Mouse (Mus musculus) lung, embryonic 14.5 days (tissue): Measurements from ENCODE around the gene Rnf126. TPM values are rescaled to one million over a fixed set of nuclear protein-coding genes. Genes with fewer than 3 reads are reported as not detected.

Experiments
- ATAC-seq: fragments of 200-750 bp; cut with Nextera tagmentation; 2 replicates; pipeline ENCODE4 v1.8.0; 2017; ENCODE audit warnings: mild to moderate bottlenecking, moderate TSS enrichment, moderate library complexity; ENCODE audit not compliant: insufficient read depth
- DNase-seq: peaks from one replicate; pipeline ENCODE4 v3.0.0-alpha.2; 2015
- H3K27ac ChIP-seq: fragments of 300-500 bp; sonication (generic); 2 replicates; pipeline ENCODE4 v1.5.1; 2014; ENCODE audit warnings: low read depth, mild to moderate bottlenecking, moderate library complexity
- H3K27me3 ChIP-seq: fragments of 300-500 bp; sonication (generic); 2 replicates; pipeline ENCODE4 v1.6.1; 2014; ENCODE audit warnings: low read length, control low read depth; ENCODE audit not compliant: insufficient read depth
- H3K36me3 ChIP-seq: fragments of 300-500 bp; sonication (generic); 2 replicates; pipeline ENCODE4 v1.6.1; 2014; ENCODE audit warnings: control low read depth; ENCODE audit not compliant: insufficient read depth
- H3K4me1 ChIP-seq: fragments of 300-500 bp; sonication (generic); 2 replicates; pipeline ENCODE4 v1.6.1; 2014; ENCODE audit warnings: antibody characterized with exemption, control low read depth; ENCODE audit not compliant: insufficient read depth
- H3K4me2 ChIP-seq: fragments of 300-500 bp; sonication (generic); 2 replicates; pipeline ENCODE4 v1.6.1; 2014; ENCODE audit warnings: mild to moderate bottlenecking
- H3K4me3 ChIP-seq: fragments of 300-500 bp; sonication (generic); 2 replicates; pipeline ENCODE4 v1.5.1; 2014; ENCODE audit warnings: low read depth, low read length
- H3K9ac ChIP-seq: fragments of 300-500 bp; sonication (generic); 2 replicates; pipeline ENCODE4 v1.6.1; 2014
- H3K9me3 ChIP-seq: fragments of 300-500 bp; sonication (generic); 2 replicates; pipeline ENCODE4 v1.6.1; 2016; ENCODE audit warnings: low read depth, low read length, control low read depth
- CTCF ChIP-seq: IDR thresholded peaks from 2 replicates; pipeline ENCODE4 v1.5.1; 2016; ENCODE audit warnings: antibody characterized with exemption, low read depth
- WGBS: fragments of 180-500 bp; shearing (Covaris S2); extraction: QIAGEN DNeasy Blood & Tissue Kit; methylation state at CpG from one replicate; pipeline ENCODE4 v1.1.7; 2014; 5-methylcytosine and 5-hydroxymethylcytosine counted together
- polyA plus RNA-seq: library from polyadenylated mRNA; unstranded; fragments of >200 nt; fragmentation: Nextera tagmentation; extraction: Ambion mirVana; gene quantifications from 2 replicates; pipeline ENCODE4 v1.2.1, GENCODE M21; 2014

The Rnf126 gene
- polyA plus RNA-seq, 1 experiment from 2014 or later = 123 TPM

DNA sequence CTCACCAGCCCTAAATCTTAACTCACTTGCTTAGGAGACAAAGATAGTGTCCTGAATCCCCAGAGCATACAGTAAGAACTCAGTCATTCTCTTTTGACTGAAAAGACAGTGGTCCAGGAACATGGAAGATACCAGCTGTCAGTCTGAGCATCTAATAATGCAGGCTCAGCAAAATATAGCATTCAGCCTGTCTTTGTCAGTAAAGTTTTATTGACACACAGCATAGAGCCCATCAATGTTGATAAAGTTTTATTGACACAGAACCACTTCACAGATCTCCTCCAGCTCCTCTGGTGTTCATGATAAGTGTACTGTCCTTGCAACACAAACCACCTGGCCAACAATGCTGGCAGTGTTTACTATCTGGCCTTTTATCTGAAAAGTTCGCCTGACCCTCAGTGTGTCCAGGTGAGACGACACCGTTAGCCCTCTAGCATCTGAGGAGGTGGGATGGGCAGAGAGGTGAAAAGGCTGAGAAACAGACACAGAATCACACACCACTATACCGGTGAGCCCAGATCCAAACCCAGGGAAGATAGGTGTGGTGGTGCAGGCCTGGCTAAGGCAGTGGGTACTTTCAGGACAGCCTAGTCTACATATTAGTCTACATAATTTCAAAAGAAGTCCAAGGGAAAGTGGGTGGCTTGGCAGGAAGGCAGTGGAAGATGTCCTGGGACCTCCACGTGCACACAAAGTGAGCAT lies 25.7 kb upstream of the Rnf126 start:
- DNase-seq (no peak), ATAC-seq (no peak)
- H3K4me3 ChIP-seq = 0 out of 2 replicates have a peak overlapping the region, but pooled peaks have one; percentile 92
- WGBS = 65% methylated on average over 5 of the region's 5 CpGs
- H3K27ac ChIP-seq = no peak overlapping the region
- H3K9ac ChIP-seq = 0 out of 2 replicates have a peak overlapping the region, but pooled peaks have one; percentile 88
- H3K9me3 ChIP-seq = no peaks in the 10 kb centered on the region
- H3K27me3 ChIP-seq = no peaks in the 10 kb centered on the region
- H3K4me1 ChIP-seq = peaks cover 7% of the 10 kb centered on the region
- no peaks in the 10 kb centered on the region for H3K36me3 ChIP-seq
- no peak overlapping the region; the same call in 1 of the 2 replicates for H3K4me2 ChIP-seq
- TF ChIP-seq CTCF = no peak

- Histone ChIP-seq H3K27me3 (no peaks in the 10 kb centered on the region), H3K9ac (no peak within 1 kb of the TSS), H3K36me3 (no peaks in the 10 kb centered on the region), H3K4me2 (no peak within 1 kb of the TSS), H3K27ac (no peak within 1 kb of the TSS), H3K4me1 (peaks cover 7% of the 10 kb centered on the region), H3K9me3 (no peaks in the 10 kb centered on the region), H3K4me3 (no peak within 1 kb of the TSS)
- WGBS = 70% methylated on average over 4 of the region's 4 CpGs
- no peak for TF ChIP-seq CTCF
- ATAC-seq (no peak), DNase-seq (no peak)
Measured at GRCm38 (mm10) chr10:79790861-79791260, 24.1 kb upstream of the Rnf126 start, which contains the start of gene Prss57. Gene Prss57 (minus strand): TSS chr10:79790961.

GRCm38 (mm10) chr10:79789581-79789980 lies 22.8 kb upstream of the Rnf126 start:
- Histone ChIP-seq H3K4me1 (peaks cover 3% of the 10 kb centered on the region), H3K9ac (no peak overlapping the region), H3K27me3 (0 out of 2 replicates have a peak, but pooled peaks cover 5% of the 10 kb centered on the region), H3K4me2 (no peak overlapping the region), H3K27ac (no peak overlapping the region), H3K36me3 (no peaks in the 10 kb centered on the region), H3K4me3 (no peak overlapping the region), H3K9me3 (no peaks in the 10 kb centered on the region)
- DNase-seq (no peak), ATAC-seq (no peak)
- no peak for TF ChIP-seq CTCF
- 48% methylated on average over 2 of the region's 2 CpGs for WGBS

GRCm38 (mm10) chr10:79788386-79789158 lies 21.8 kb upstream of the Rnf126 start:
- WGBS = 33% methylated on average over 7 of the region's 7 CpGs
- H3K4me1 ChIP-seq = no peaks in the 10 kb centered on the region
- ATAC-seq (no peak), DNase-seq (peak; percentile 91)
- H3K9me3 ChIP-seq = no peaks in the 10 kb centered on the region
- H3K9ac ChIP-seq = no peak overlapping the region
- H3K36me3 ChIP-seq = no peaks in the 10 kb centered on the region
- no peak overlapping the region for H3K27ac ChIP-seq
- no peak overlapping the region for H3K4me2 ChIP-seq
- 0 out of 2 replicates have a peak, but pooled peaks cover 5% of the 10 kb centered on the region for H3K27me3 ChIP-seq
- no peak overlapping the region for H3K4me3 ChIP-seq
- peak; percentile 89 for TF ChIP-seq CTCF

DNA sequence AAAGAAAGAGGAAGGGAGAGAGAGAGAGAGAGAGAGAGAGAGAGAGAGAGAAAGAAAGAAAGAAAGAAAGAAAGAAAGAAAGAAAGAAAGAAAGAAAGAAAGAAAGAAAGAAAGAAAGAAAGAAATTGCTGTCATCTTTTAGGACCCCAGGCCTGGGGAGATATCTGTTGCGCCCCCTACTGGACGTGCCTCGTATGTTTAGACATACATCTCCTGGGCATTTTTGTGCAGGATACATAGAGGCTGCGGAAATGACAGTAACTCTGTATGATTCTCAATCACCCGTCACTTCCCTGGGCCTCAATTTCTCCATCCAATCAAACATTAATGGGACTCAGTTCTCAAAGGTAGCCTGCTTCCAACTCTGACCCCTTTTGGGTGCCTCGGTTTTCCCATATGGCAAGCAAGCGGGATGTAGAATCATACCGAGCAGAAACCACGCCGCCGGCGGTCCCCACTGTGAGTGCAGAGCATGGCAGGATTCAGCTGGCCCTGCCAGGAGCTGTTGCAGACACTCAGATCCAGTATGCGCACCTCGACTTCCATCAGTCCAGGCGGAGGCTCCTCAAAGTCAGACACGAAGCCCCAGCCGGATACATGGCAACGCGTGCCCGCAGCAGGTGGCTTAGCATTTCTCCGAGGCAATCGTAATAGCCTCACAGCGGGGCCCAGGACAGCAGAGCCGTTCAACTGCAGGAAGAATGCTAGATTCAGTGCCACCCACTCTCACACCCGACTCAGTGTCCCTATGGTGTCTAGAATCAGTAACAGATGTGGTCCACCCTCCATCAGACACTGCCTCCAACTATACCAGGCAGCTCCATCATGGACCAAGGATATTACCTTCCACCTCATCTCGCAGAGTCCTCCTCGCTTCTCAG lies 17.4 kb upstream of the Rnf126 start:
- no peaks in the 10 kb centered on the region for H3K36me3 ChIP-seq
- H3K27me3 ChIP-seq = peaks cover 9% of the 10 kb centered on the region
- H3K9me3 ChIP-seq = no peaks in the 10 kb centered on the region
- peak; percentile 65 for TF ChIP-seq CTCF
- 40% methylated on average over 27 of the region's 27 CpGs for WGBS
- H3K9ac ChIP-seq = no peak overlapping the region
- H3K27ac ChIP-seq = no peak overlapping the region
- ATAC-seq = no peak
- H3K4me1 ChIP-seq = peaks cover 4% of the 10 kb centered on the region; the same call in 1 of the 2 replicates
- H3K4me2 ChIP-seq = no peak overlapping the region
- H3K4me3 ChIP-seq = no peak overlapping the region
- DNase-seq = peak; percentile 76

GRCm38 (mm10) chr10:79783050-79783449 lies 16.3 kb upstream of the Rnf126 start:
- Histone ChIP-seq H3K36me3 (no peaks in the 10 kb centered on the region), H3K4me1 (peaks cover 5% of the 10 kb centered on the region), H3K9me3 (no peaks in the 10 kb centered on the region), H3K27ac (no peak overlapping the region), H3K27me3 (peaks cover 17% of the 10 kb centered on the region), H3K4me2 (no peak overlapping the region), H3K9ac (no peak overlapping the region), H3K4me3 (no peak overlapping the region)
- WGBS = 55% methylated on average over 7 of the region's 7 CpGs
- peak; percentile 45 for TF ChIP-seq CTCF
- no peak for ATAC-seq
- no peak for DNase-seq
